Mouse (Mus musculus) thymus, postnatal 25 days (tissue): ENCODE data around the gene Cwh43.

Experiments used
- DNase-seq: peaks from one replicate; pipeline ENCODE4 v3.0.0; 2022

The Cwh43 gene

DNA sequence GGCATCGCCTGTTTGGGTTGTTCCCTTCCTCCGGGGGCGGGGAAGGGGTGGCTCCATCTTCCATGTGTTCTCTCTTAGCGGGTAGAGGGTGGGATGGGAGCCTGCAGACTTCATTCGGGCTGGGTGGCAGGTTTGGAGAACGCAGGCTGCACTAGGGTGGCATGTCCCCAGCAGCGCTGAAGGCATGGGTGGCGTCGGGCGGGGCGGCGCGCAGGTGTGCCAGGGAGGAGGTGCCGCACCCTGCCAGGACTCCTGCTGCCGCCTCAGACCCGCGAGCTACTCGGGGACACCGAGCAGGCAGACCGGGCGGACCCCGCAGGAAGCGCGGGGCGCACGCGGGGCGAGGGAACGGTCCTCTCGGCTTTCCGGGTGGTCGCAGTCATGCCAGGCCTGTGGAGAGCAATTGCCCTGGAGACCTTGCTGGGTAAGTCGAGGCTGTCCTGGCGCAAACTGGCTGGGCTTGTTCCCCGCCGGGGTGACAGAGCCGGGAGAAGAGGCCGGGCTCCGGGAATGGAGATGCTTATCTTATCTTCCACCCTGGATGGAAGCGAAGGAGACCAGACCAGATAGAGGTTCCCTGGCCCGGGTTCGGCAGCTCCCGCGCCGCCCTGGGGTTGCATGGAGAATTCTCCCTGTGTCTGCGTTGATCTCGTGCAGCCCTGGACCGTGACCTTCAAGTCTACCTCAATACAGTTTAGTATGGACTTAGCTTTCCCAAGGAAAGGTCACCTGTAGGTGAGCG is at the start of gene Cwh43:
TSS of gene Cwh43 (plus strand) at position 95 of the 742 bp plus-strand sequence.
- DNase-seq, result peak; percentile 5

- DNase-seq, result no peak
Measured at GRCm38 (mm10) chr5:73359134-73359751, 46.6 kb upstream of the Cwh43 start.

DNA sequence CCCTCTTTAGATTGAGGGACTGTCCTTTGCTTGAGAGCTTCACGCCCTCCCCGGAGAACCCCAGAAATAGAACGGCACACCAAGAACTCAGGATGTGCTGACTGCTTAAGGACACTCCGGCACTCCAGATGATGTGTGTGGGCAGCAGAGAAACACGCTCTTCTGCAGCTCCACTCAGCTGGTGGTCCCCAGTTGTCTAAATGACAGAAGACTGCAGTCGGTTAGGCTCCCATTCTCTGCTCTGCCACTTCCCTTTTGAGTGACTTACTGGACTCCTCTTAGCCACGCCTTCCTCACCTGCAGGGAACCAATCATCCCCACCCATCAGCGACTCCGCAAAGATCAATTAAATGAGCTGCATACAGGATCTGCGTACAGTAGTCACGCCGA is 46.1 kb upstream of the Cwh43 start:
- DNase-seq, result no peak

GRCm38 (mm10) chr5:73360240-73360639 is 45.6 kb upstream of the Cwh43 start:
- DNase-seq, result no peak

DNA sequence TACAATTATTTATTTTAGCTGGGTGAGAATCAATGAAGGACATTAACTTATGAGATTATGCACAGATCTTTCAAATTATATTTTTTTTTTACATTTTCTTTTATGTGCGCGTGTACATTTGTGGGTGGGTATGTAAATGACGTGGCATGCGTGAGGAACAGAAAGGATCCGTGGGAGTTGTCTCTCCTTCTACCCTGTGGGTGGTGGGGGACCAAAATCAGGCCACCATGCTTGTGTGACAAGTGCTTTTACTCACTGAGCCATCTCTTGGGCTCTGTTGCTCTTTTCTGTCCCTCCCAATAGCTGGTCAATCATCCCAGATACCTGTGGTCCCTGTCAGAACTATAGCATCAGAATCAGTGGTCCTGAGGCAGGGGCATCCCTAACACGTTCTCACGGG is 43.5 kb upstream of the Cwh43 start:
- DNase-seq, result no peak

DNA sequence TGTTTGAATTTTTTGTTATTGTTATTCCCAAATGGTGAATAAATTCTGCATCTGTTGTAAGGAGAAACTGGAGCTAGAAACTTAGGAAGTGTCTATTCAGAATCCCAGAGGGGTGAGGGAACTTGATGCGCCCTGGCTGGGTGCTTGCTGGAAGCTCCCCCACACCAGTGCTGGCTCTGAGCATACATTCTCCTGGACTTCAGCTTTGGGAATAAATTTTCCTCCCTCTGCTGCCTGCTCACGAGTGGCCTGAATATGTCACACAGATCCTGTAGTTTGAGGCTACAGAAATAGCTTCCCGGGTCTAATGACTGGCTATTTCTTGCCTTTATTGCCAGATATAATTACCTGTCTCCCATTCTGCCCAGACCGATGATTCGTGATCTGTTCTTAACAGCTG is 43.1 kb upstream of the Cwh43 start:
- no peak for DNase-seq

DNA sequence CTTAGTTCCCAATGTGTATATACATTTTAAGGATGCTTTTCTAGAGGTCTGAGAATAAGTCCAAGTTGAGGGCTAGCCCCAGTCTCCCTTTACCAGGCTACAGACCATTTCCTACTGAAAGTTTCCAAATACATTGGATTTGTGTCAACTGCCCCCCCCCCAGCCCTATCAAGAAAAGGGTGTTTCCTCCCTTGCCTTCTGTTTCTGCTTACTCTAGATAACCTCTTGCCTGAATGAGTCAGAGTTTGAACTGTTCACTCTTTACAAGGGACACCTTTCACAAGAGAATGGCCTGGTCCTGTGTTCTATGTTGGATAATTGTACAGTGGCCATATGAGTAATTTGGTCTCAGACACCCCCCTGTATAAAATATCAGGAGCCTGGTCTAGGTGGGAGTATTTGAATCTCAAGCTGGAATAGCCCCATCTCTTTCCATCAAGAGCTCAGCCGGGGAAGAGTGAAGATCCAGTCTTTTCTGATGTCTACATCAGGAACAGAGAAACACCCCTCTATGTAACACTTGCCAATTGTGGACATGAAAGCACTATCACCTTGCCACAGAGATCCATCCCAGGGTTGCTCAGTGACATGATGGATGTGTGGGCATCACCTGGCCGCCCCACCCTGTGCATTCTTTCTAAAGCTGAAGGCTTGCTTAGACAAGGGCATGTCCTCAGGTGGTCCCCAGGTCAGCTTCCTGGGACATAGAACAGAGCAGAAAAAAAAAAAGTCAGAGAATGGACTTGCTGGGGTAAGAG is 41.6 kb upstream of the Cwh43 start:
- DNase-seq, result no peak

GRCm38 (mm10) chr5:73367906-73368305 is 38.0 kb upstream of the Cwh43 start:
- DNase-seq, result no peak

DNA sequence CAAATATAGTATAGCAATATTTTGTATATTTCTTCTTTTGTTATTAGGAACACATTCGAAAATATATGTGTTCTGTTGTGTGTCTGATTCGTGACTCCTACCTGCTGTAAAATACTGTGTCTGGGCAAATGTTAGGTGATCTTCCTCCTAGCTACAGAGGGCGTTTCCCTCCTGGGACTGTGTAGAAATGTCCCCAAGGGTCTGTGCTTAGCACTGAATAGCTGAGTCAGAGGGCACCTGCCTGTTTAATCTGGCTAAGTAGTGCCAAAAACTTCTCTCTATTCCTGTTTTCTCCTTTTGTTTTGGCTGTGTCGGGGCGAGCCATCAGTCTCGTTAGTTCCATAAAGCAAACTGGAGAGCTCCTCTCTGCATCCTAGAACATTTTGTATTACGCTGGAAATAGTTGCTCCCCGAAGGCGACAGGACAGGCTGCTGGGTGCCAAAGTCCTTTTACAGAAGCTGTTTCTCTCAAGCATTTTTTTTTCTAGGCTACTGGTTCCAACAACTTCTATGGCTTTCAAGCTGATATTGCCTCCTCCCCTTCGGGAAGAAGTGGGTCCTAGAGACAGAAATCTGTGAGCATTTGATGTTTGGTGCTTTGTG is 36.9 kb upstream of the Cwh43 start:
- DNase-seq, result no peak

DNA sequence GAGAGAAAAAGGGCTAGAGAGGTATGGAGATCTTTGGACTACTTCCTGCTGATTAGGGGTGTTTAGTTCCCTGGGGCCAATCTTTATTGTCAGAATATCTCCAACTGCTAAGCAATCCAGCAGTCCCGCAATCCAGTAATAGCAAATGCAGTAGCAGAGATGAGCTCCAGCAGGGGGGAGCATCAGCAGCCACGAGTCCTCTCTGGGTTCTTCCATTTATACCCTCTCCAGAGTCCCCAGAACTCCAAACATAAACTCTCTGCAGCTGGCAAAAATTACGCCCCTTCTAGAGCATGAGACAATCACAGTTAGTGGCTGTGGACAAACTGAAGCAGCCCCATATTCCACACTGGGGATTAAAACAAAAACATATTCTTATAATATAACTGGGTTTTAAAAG is 36.1 kb upstream of the Cwh43 start:
- DNase-seq, result no peak

DNA sequence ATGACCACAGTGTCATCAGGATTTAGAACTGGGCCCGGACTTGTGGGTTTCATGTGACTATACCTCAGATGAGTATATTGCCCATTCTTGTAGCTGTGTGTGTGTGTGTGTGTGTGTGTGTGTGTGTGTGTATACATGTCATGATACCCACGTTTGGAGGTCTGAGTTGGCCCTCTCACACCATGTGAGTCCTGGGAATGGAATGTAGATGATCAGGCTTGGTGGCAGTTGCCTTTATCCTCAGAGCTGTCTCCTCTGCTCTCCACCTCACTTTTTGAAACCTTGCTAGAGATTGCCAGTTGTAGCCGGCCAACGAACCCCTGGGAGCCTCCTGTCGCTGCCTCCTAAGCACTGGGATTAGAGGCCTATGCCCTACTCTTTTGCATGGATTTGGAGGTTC is 33.3 kb upstream of the Cwh43 start:
- no peak for DNase-seq

DNA sequence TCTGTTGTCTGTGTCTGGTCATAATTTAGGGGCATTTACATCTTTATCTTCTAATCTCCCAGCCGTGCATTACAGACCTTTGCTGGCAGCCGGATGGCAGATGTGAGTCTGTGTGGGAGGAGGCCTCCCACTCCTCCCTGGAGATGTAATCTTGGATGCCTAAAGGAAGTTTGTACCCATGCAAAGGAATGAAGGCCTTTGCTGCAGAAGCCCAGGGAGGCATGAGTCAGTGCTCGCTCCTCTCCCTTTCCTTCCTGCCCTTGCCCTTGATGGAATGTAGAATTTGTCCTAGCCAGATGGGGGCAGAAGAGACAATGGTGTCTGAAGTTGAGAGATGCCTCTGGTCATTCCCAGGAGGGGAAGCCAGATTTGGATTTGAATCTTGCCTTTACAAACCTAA is 32.7 kb upstream of the Cwh43 start:
- no peak for DNase-seq

DNA sequence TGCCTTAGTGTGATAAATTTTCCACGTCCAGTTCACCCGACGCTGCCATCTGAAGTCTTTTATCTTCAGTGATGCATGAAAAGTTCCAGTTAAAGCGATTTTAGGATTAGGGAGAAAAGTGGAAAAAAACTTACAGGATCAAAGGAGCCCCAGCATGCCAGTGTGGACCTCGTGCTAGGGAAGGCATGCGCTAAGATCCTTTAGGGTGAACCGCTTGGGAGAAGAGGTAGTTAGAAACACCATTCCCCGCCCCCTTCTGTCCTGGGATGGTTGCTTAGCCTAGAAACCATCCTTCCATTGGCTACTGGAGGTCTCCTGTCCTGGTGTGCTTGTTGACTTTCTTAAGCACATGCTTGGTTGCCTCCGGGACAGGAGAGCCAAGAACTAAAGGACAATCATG is 29.8 kb upstream of the Cwh43 start:
- DNase-seq, result no peak

GRCm38 (mm10) chr5:73376491-73376890 is 29.4 kb upstream of the Cwh43 start:
- no peak for DNase-seq

DNA sequence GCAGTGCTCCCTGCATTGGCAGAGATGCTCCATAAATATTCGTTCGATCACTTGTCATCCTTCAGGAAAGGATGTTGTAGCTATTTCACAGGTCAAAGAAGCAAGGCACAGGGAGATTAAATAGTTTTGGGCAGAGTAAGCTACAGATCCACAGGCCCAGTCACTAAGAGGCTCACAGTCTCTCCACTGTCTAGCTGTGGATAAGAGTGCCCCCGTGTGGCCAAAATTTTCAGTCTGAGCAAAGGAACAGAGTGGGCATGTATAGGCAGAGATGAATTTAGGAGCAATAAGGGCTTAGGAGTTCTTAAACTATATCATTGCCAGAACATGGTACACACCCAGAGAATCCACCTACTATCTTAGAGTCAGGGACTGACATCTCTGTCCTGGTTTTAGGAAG is 26.0 kb upstream of the Cwh43 start:
- peak; percentile 80 for DNase-seq

GRCm38 (mm10) chr5:73380829-73381228 is 25.0 kb upstream of the Cwh43 start:
- DNase-seq, result no peak

DNA sequence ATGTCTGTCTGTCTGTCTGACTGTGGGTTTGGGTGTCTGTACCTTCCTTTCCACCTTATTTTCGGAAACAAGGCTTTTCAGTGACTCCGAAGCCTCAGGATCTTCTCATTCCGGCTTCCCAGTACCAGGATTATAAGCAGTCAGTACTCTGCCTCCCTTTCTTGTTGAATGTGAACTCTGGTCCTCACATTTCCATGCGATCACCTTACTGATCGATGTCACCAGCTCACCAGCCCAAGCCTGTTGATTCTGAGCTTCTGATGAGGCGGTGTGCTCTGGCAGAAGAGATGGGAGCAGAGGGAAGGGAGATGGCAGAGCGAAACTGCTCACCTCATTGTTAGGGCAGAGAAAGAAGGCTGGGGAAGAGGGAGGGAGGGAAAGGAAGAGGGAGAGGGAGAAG is 24.4 kb upstream of the Cwh43 start:
- DNase-seq, result no peak

GRCm38 (mm10) chr5:73381976-73382540 is 23.8 kb upstream of the Cwh43 start:
- DNase-seq, result no peak

DNA sequence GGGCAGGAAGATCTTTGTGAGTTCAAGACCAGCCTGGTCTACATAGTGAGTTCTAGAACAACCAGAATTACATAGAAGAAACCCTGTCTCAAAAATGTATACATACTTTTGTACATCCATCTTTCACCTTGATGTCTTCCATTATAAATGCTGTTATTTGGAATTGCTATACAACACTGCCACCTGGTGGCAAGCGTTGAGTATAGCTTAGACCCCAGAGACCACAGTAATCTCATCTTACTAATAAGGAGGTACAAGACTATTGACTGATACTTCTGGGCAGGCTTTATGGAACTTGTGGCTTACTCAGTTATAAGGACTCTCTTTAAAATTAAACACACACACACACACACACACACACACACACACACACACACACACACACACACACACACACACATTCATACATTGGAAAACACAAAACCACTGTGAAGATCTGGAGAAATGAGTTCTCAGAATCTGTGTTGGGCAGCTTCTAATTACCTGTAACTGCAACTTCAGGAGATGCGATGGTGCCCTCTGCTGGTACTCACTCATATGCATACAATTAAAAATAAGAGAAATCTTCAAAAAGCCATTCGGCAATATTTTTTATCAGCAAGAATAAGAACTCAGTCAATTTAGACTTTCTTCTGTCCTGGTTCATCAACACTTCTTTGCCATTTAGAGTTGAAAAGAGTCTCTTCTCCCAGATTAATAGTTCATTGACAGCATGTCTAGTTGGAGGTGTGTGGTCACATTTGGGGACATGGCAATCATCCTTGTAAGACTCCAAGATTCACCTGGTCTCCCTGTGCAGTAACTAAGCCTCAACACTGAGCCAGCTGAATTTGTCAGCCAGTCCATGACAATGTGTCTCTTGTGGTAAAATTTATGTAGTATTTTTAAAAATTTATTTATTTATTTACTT is 22.9 kb upstream of the Cwh43 start:
- DNase-seq, result peak; percentile 70

- no peak for DNase-seq
Measured at GRCm38 (mm10) chr5:73383647-73383970, 22.3 kb upstream of the Cwh43 start.

- no peak for DNase-seq
Measured at GRCm38 (mm10) chr5:73393041-73393440, 12.8 kb upstream of the Cwh43 start.

- no peak for DNase-seq
Measured at GRCm38 (mm10) chr5:73399768-73400526, 5.9 kb upstream of the Cwh43 start.
